Mouse (Mus musculus) bone marrow macrophage, adult 2 months (primary cell): ENCODE measurements at regions not wholly inside any gene's neighbourhood (a gene's known extent, or its start where the extent isn't known, plus 50 kb on each side); places are given as distances from the start of the nearest gene placed in this dataset.

Experiments
- CTCF ChIP-seq: IDR thresholded peaks from 2 replicates; pipeline ENCODE4 v1.5.1; 2012; ENCODE audit warnings: low read depth, mild to moderate bottlenecking, low read length, moderate library complexity
- POLR2A ChIP-seq: IDR thresholded peaks from 2 replicates; pipeline ENCODE4 v1.6.1; 2012; ENCODE audit warnings: mild to moderate bottlenecking, low read depth, low read length, borderline replicate concordance

DNA sequence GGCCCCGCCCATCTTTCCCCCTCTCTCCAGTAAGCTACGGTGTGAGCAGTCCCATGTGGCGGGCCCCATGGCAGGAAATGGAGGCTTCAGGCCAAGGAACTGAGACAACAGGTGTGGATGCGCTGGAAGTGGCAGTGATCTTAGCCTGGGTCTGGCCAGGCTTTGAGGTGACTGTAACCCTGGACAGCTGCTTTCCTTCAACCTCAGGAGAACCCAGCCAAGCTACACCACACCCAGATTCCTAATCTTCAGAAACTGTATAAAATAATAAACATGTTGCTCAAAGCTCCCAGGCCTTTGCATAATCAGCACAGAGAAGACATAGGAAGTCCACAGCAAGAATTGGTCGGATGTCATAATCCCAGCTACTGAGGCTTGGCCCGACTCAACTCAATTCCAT, 56.8 kb upstream of the Egln3 start:
- TF ChIP-seq CTCF (no peak), POLR2A (no peak)
